Mouse (Mus musculus): ENCODE measurements around the gene Akr1a1.
"Not testable (repeated sequence)": the region's sequence is repeated elsewhere in the genome, so short reads cannot be mapped to it uniquely, and the experiment has no call there.

Akr1a1 gene

DNA sequence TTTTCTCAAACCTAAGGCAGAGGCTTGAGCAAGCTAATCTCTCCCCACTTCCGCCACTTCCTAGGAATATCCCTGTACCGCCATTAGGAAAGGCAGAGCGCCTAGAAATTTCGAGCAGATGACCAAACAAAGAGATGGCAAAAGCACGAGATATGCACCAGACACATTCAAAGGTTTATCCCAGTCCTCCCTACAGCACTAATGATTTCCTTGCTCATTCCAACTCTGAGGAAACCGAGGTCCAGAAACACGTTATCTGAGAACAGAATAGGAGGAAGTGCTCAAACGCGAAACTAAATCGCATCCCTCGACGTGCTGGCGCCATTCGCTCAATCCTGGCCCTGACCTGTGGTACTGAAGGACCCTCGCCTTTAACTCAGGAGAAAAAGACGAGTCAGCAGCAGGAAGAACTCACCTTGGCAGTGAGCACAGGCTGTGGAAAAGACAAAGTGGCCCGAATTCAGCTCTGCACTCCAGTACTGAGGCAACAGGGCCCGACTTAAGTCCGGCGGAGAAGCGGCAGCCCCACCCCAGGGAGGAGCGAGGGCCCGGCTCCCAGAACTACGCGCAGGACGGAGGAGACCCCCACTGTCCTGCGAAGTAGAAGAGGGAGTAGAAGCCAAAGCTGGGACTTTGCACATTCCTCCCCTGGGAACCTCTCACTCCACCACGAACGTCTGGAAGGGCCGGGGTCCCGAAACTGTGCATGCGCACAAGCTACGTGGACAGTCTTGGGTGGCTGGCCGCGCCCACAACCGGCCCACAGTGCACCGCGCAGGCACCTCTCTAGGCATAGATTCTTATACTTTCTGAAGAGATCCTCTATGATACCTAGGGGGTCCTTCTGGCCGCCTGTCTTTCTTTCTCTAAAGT lies at the start of gene Akr1a1:
Gene Akr1a1 (minus strand): TSS at position 757 of the 873 bp plus-strand sequence.
- peak; percentile 88 for DNase-seq (ENCODE audit: low read depth, low spot score)

DNA sequence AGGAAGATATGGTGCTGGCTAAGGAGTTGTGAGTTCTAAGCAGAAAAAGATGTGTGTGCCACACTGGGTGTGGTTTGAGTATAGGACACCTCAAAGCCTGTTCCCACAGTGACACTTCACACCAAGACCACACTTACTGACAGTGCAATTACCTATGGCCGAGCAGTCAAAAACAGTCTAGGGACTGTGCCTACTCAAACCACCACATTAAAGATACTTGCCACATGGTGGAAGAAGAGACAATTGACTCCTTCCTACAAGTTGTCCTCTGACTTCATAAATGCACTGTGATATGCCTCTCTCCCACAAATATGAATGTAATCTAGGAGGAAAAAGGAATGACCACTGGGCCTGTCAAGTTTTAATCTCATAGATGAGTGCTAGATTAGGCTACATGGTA lies 49.5 kb upstream of the Akr1a1 start:
- no peak for DNase-seq (ENCODE audit: low read depth, low spot score)

DNA sequence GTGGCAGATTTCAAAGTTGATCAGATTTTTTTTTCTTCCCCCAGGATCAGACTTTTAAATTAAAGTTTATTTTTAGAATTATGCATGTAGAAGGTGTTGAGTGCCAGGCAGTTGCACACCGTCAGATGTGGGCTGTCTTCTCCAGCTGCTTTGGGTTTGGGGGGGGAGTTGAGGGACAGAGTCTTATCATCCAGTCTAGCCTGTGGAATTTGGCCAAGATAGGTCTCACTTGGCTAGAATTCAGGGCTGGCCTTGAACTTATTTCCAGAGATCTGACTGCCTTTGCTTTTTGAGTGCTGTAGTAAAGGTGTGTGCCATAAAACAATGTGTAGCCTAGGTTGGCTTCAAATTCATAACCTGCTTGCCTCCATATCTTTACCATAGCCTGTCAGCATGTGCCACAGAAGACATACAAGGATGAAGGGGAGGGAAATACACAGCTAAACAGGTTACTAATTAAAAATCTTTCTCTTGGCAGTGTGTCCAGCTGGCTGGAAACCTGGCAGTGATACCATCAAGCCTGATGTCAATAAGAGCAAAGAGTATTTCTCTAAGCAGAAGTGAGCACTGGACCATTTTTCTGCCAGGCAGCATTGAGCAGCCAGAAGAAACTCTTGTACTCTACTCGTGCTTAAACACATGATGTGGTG lies 47.3 kb upstream of the Akr1a1 start:
- no peak for DNase-seq (ENCODE audit: low read depth, low spot score)

DNA sequence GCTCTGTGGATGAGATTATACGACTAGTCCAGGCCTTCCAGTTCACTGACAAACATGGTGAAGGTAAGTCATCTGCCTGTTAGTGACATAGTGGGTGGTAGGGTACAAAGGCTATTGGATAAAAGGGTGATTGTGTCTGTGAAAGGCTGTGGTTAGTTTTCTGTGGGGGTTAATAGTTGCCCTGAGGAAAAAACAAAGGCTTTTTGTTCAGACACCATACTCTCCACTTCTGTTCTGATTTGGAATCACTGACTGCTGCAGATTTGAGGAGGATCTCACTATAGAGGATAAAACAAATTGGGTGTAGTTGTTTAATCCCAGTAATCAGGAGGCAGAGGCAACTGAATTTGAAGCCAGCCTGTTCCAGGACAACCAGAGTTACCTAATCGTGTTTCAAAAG lies 42.3 kb upstream of the Akr1a1 start:
- no peak for DNase-seq (ENCODE audit: low read depth, low spot score)

DNA sequence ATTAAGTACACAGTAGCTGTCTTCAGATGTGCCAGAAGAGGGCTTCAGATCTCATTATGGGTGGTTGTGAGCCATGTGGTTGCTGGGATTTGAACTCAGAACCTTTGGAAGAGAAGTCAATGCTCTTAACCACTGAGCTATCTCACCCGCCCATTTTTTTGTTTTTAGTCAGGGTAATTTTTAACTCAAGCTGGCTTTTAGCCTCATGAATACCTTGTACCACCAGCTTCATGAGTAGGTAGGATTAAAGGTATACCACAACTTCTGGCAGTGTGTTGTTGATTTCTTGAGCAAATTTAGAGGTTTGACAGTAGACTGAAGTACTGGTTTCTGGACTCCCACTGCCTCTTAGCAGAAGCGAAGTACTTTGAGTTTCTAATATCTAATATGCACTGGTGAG lies 40.7 kb upstream of the Akr1a1 start:
- DNase-seq (ENCODE audit: low read depth, low spot score) = no peak

DNA sequence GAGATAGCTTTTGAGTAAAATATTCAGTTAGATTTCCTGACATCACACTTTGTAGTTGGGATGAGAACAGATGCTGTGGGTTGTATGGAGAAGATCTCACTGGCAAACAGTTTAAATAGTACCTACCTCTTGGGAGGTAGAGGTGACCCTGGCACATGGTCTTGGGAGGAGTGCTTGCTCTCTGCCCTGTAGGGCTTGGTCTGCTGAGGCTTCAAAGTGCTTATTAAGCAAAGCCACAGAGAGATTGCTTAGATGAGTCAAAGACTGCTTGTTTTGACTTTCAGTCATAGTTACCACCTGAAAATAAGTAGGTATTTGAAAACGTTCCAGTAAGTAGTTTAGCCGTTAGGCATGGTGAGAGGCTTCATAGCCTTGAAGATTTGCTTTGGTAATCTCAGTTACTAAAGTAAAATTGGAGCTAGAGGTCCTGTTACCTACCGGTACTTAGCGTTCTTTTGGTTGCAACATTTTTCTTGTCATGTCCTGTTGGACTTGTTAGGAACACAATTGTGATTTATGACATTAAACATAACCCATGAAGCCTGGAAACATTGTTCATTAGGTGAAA lies 37.9 kb upstream of the Akr1a1 start:
- no peak for DNase-seq (ENCODE audit: low read depth, low spot score)

DNA sequence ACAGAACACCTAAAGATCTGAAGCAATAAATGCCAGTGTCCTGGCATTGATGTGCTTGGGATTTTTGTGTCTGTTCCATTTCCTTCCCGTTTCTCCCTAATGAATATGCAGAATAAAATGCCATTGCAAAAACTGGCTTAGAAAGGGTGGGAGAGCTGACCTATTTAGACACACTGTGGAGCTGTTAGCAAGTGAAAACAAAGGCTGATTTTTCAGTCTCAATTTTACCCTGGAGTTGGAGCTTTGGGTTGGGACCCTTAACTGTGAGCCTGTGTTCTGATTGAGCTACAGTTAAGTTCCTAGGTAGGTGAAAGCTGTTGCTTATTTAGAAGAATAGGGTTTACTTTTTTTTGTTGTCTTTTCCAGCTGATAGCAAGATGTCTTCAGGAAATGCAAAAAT lies 35.6 kb upstream of the Akr1a1 start:
- no peak for DNase-seq (ENCODE audit: low read depth, low spot score)

DNA sequence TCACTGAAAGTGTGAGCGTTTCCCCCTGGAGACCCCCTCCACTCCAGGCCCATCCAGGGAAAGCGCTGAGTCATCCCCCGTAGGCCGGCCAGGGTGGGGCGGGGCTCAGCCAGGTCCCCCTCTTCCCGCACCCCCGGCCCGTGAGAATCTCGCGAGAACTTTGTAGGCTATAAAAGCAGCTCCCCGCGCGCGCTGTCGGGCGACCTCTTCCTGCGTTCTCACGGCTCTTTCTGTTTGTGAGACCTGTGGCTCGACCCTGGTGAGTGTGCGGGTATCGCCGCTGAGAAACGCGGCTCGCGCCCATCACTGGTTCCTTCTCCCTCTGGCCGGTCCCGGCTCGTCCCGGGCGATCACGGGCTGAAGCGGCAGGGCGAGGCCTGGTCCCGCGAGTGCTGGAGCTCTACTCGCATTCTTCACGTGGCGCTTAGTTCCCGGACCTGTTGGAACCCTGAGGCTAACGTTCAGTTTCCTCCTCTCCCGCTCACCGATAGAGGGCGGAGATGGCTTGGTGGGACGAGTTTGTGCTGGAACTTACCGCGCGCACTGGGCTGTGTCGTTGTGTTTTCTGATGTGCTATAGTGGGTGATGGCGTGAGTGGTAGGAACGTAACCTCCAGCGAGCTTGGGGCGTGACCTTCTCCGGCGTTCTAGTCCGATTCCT lies 34.1 kb upstream of the Akr1a1 start, which contains the start of gene Prdx1:
Gene Prdx1 (plus strand): TSS at position 143 of the 660 bp plus-strand sequence.
- peak; percentile 94 for DNase-seq (ENCODE audit: low read depth, low spot score)

DNA sequence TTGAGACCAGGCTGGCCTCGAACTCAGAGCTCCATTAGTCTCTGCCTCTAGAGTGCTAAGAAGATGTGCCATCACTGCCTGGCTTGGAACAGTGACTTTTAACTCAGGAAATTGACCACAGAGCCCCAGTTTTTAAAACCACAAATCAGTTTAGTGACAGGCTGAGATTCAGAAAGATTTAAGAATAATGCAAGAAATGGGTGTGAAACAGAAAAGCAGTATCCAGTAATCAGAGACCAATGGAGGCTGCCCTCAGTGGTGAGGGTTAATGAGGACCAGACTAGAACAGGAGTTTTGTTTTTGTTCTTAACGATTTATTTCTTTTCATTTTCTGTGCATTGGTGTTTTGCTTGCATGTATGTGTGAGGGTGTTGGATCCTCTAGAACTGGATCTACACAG lies 33.2 kb upstream of the Akr1a1 start:
- DNase-seq (ENCODE audit: low read depth, low spot score) = no peak

DNA sequence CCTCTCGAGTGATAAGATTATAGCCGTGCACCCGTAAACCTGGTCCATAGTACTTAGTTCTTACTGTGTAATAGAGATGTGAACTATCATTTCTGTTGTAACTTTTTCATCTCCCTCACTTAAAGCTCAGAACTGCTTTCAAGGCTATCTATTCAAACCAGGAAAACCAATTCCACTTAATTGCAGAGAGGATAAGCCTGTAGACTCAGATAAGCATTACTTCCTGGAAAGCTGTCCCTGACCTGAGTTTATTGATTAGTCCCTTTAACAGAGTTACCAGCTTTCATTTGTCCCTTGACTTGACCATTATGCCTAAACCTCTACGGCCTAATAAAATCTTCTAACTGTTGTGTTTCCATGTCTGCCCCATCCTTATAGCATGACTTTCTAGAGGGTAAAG lies 32.5 kb upstream of the Akr1a1 start:
- DNase-seq (ENCODE audit: low read depth, low spot score) = no peak

DNA sequence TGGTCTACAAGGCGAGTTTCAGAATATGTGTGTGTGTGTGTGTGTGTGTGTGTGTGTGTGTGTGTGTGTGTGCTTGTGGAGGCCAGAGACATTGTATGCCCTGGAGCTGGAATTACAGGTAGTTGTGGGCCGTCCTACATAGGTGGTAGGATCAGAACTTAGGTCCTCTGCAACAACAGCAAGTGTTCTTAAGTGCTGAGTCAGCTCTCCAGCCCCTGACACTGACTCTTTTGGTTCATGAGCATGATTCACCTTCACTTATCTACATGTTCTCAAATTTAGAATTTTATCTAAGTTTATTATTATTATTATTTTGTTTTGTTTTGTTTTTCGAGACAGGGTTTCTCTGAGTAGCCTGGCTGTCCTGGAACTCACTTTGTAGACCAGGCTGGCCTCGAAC lies 29.0 kb upstream of the Akr1a1 start:
- DNase-seq (ENCODE audit: low read depth, low spot score) = not testable (repeated sequence)

DNA sequence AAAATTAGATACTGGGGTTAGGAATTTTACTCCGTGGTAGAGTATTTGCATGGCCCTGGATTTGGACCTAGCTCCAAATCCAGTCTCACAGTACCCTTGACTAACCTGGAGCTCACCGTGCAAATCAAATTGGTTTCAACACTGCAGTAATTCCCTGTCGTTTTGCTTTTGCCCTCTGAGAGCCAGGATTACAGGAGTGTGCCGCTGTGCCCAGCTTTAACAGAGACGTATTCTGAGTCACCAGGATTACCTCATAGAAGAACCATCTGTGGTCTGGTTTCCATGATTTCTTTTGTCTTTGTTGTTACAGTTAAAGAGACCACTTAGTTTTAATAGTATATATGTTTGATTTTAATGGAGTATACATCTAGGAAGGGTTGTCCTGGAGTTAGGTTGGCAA lies 27.7 kb upstream of the Akr1a1 start:
- DNase-seq (ENCODE audit: low read depth, low spot score) = no peak

DNA sequence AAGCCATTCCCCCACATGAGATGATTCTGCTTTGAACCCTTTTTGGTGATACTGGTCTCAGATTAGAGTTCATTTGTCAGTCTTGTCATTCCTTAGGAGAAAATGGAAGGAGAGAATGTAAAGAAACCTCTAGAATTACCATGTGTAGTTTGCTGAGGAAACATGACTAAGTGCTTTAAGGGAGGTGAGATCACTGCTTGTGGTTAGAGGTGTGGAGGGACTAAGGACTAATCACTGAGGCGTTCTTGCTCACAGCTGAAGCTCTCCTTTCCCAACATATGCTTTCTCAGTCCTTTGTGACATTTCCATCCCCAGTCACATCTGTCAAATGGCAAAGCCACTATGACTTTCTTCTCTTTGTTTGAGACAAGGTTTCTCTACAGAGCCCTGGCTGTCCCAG lies 26.3 kb upstream of the Akr1a1 start:
- DNase-seq (ENCODE audit: low read depth, low spot score) = no peak

DNA sequence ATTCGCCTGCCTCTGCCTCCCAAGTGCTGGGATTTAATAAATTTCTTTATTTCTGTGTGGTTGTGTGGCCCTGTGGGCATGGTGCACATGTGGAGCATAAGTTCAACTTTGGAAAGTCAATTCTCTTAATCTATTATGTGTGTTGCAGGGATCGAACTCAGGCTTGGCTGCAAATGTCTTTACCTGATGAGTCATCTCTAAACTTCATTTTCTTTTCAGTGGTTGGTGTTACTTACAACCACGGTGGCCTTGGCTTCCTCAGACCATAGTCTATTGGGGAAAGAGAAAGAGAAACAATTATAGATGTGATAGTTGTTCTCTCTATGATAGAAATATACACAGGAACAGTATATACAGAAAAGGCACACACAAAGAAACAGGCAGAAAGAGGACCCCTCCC lies 24.5 kb upstream of the Akr1a1 start:
- no peak for DNase-seq (ENCODE audit: low read depth, low spot score)

DNA sequence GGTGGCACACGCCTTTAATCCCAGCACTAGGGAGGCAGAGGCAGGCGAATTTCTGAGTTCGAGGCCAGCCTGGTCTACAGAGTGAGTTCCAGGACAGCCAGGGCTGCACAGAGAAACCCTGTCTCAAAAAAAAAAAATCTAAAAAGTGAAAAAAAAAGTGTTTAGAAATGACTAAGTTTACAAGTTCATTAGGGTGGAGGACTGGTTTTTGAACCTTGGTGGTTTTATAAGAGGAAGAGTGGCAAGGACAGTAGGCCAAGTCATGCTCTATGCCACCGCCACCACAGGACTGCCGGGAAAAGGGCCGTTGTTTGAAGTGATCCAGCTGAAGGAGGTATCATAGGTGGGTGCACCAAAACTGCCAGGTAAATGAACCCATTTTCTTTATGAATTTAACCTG lies 23.3 kb upstream of the Akr1a1 start:
- not testable (repeated sequence) for DNase-seq (ENCODE audit: low read depth, low spot score)

DNA sequence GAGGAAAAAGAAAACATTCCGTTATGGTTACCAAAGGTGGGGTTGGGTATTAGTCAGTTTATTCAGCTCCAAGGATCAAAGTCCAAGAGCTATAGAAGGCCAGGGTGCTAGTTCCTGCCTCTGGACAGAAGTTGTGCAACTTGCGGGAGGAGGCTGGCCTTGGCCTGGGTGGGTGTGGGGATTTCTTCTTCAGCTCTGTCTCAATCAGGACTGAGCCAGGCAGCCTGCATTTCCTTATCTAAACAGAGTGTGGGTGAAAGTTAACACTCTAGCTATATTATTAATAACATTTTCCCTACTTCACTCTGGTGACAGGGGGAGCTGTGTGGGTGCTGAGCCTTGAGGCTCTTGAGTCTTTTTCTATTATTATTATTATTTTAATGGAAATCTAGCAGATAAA lies 21.3 kb upstream of the Akr1a1 start:
- DNase-seq (ENCODE audit: low read depth, low spot score) = no peak

DNA sequence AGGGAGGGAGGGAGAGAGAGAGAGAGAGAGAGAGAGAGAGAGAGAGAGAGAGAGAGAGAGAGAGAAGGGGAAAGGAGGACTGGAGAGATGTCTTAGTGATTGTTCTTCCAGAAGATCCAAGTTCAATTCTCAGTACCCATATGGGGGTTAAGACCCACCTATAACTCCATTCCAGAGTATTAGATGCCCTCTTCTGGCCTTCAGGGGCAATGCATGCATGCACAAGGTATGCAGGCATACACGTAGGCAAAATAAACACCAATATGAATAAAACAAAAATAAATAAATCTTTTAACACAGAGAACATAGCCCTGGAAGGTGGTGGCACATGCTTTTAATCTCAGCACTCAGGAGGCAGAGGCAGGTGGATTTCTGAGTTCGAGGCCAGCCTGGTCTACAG lies 17.8 kb upstream of the Akr1a1 start:
- DNase-seq (ENCODE audit: low read depth, low spot score) = peak; percentile 18

DNA sequence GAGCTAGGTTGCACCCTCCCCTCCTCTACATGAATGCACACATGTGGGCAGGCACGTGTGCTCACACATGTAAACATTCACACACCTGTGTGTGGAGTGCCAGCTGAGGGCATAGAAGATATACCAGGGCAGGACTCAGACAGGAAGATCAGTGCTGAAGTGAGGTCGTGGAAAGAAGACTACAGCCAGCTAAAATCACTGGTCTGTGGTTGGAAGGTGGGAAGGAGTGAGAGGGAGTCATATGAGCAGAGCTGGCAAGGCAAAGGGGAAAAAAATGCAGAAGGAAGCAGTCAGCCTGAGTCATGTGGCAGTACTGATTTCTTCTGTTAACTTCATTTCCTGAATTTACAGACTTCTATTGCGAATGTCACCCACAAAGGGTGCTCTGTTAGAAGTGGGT lies 16.7 kb upstream of the Akr1a1 start:
- DNase-seq (ENCODE audit: low read depth, low spot score) = no peak

DNA sequence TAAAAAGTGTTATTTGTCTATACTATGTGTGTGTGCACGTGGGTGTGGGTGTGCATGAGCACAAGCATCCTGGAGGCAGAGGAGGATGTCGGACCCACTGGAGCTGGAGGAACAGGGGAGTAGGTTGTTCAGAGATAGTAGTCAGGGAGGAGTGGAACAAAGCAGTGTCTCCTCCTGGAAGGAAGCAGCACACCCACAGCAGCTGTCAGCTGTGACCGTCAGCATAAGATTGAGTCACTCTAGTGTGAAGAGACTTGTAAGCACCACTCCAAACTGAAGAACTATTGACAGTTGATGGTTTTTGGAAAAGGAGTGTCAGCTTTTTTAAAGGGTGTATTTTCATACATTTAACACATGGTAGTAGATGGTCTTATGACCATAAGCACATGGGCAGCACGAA lies 15.1 kb upstream of the Akr1a1 start:
- no peak for DNase-seq (ENCODE audit: low read depth, low spot score)

DNA sequence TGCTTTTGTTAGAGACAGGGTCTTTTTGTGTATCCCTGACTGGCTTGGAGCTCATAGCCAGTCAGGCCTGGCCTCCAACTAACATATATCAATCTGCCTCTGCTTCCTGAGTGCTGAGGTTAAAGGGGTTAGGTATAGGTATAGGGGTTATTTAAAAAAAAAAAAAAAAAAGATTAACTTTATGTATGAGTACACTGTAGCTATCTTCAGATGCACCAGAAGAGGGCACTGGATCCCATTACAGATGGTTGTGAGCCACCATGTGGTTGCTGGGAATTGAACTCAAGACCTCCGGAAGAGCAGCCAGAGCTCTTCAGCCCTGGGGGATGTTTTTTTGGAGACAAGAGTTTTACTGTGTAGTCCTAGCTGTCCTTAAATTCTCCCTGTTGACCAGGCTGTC lies 10.5 kb upstream of the Akr1a1 start:
- no peak for DNase-seq (ENCODE audit: low read depth, low spot score)

DNA sequence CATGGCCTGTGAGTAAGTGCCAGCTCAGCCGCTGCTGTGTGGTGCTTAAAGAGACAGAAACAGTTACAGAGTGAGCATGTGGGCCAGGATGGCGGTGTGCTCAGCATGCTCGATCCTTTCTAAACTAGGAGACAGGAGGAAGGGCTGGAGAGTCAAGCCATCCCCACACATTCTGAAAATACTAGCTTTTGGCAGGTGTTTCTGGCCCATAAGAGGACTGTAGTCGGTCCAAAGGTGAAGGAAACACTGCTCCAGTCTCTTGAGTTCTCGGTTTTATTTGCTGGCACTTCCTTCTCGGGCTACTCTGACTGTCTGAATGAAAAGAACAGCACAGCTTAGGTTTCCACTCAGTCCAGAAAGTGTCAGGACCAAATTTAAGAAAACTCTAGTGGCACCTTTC lies 9.3 kb upstream of the Akr1a1 start:
- DNase-seq (ENCODE audit: low read depth, low spot score) = no peak

DNA sequence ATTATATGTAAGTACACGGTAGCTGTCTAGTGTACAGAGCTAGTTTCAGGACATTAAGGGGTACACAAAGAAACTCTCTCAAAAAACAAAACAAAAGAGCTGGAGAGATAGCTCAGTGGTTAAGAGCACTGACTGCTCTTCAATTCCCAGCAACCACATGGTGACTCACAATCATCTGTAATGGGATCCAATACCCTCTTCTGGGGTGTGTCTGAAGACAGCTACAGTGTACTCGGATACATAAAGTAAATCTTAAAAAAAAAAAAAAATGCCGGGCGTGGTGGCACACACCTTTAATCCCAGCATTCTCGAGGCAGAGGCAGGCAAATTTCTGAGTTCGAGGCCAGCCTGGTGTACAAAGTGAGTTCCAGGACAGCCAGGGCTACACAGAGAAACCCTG lies 8.4 kb upstream of the Akr1a1 start:
- DNase-seq (ENCODE audit: low read depth, low spot score) = not testable (repeated sequence)

All from CD4-positive, CD25-positive, alpha-beta regulatory T cell, adult 2 months (primary cell).